Mouse (Mus musculus) gastrocnemius, postnatal 14 days (tissue): ENCODE measurements at regions not wholly inside any gene's neighbourhood (a gene's known extent, or its start where the extent isn't known, plus 50 kb on each side); places are given as distances from the start of the nearest gene placed in this dataset.

Source experiments
- DNase-seq: peaks from one replicate; pipeline ENCODE4 v3.0.0; 2021; ENCODE audit warnings: mixed read lengths
- intact Hi-C: fragments of 180-260 bp; cut with DNase I; formaldehyde crosslinking; loops from one replicate; pipeline ENCODE4 v1.15.1; 2025; ENCODE audit warnings: low total_unique reads

GRCm38 (mm10) chr15:60633457-60633850, 220.1 kb downstream of the Fam84b start:
- intact Hi-C loops: no loop called here
- no peak for DNase-seq

DNA sequence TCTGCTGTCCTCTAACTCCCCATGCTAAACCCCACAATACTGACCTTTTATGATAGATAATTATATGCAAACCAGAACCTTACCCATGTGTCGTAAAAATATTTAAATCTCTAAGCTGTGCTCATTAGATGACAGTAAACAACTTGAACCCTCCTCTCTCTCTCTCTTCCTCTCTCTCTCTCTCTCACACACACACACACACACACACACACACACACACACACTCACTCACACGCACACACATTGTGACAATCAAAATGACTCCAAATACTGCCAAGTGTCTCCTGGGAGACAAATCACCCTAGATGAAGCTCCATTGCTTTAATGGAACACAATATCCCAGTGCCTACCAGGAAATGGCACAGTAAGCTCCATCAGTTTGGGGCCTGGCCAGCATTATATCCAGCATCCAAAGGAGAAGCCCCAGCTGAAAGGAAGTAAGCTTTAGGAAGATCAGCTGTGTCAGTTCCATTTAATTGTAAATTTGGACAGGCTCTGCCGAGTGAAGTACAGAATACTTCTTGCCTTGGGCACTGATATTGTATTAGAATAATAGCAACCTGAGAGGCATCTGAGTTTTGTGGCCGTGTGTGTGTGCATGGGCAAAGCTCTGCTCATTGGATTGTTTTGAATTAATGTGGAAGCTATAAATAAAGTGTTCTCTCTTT, 220.7 kb downstream of the Fam84b start:
- no peak for DNase-seq
- intact Hi-C loops: no loop called here

GRCm38 (mm10) chr15:60630756-60631402, 222.7 kb downstream of the Fam84b start:
- no peak for DNase-seq
- intact Hi-C loops: no loop called here

DNA sequence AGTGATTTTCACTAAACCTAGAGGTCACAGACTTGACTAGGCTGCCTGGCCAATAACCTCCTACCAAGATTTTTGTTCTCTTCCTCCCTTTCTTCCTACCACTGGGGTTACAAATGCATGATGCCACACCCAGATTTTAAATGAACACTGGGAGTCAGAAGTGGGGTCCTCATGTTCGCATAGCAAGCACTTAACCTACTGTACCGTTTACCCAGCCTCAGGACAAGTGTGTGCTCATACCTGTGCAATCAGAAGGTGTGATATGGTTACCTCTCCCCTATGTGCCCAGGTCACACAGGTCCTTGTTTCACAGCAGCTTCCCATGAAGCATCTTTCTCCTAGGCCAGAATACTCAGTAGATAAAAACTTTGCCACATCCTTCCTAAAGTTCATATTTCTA, 234.8 kb downstream of the Fam84b start:
- no peak for DNase-seq
- intact Hi-C loops: no loop called here

GRCm38 (mm10) chr15:60617371-60617770, 236.2 kb downstream of the Fam84b start:
- intact Hi-C loops: no loop called here
- no peak for DNase-seq

- DNase-seq: no peak
- intact Hi-C loops: no loop called here
These were observed 251.7 kb downstream of the Fam84b start for GRCm38 (mm10) chr15:60601885-60602284.

GRCm38 (mm10) chr15:60577084-60577483, 276.5 kb downstream of the Fam84b start:
- no peak for DNase-seq

GRCm38 (mm10) chr15:60566267-60566666, 287.3 kb downstream of the Fam84b start:
- DNase-seq: no peak

More at GRCm38 (mm10) chr15:60577084-60577483, 276.5 kb downstream of the Fam84b start:
- intact Hi-C loops: no loop called here

DNA sequence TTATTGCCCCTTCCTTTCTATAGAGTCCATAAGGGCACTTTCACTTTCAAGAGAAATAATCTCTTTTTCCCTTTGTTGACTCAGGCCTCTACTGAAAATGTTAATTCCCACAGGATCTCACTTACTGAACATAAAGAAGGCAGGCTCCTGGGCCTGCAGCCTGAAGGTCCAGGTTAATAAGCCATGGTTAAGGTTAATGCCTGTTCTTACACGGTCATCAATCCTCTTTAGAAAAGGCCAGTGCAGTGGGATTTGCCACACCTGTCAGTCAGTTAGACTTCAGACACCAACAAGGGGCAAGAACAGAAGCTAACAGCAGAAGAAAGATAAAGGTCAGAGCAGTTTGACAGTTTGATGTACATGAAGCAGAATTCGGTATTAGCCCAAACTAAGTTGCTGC, 288.6 kb downstream of the Fam84b start:
- intact Hi-C loops: no loop called here
- no peak for DNase-seq

More at GRCm38 (mm10) chr15:60566267-60566666, 287.3 kb downstream of the Fam84b start:
- intact Hi-C loops: no loop called here

DNA sequence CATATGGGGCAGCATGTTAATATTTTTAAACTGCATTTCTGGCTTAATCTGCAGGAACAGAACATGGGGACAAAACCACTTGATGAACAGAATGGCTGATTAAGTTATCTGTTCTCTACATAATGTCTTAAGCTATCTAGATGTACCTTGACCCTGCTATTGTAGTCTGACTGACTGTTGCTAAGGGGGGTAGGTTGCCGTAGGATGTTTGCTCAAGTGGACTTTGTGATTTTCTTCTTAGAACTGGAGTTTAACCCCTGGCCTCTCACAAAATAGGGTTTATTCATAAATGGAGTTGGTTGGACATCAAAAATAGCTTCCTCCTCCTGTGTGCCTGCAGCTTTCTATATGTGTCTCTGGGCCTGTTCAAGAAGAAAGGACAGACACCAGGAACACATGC, 292.9 kb downstream of the Fam84b start:
- DNase-seq: no peak
- intact Hi-C loops: no loop called here

DNA sequence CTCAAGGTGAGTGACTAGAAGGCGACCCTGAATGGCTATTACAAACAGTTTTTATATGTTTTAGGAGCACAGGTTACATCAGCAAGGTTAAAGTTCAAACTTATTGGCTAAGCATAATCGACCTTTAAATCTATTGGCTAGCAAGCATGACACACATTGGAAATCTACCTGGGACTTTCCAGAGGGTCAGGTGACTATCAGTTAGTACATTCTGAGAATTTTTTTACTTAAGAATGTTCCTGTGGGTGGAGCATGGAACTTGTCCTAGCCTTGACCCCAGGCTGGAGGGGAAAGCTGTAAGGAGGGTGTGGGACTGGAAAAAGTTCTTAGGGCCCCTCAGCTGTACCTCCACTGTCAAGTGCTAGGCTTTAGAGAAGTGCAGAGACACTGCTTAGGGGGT, 297.9 kb downstream of the Fam84b start:
- intact Hi-C loops: no loop called here
- DNase-seq: no peak

DNA sequence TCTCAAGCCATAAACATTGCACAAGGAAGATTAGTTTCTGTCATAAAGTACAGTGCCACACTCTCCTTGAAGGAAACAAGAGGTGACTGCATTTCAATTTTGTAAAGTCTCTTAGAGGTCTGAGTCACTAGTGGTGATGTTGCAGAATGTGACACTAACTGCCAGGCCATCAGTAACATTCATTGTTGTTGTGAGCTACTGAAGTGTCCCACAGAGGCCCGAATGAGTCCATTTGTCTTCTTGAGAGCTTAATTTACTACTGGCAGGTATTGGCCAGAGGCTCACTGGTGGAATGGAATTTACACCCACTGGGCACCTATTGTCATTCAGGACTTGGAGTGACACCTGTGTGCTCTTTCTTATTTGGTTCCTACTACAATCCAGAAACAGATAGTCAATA, 299.0 kb downstream of the Fam84b start:
- no peak for DNase-seq
- intact Hi-C loops: no loop called here

GRCm38 (mm10) chr15:60548045-60548444, 305.5 kb downstream of the Fam84b start:
- no peak for DNase-seq
- intact Hi-C loops: no loop called here

DNA sequence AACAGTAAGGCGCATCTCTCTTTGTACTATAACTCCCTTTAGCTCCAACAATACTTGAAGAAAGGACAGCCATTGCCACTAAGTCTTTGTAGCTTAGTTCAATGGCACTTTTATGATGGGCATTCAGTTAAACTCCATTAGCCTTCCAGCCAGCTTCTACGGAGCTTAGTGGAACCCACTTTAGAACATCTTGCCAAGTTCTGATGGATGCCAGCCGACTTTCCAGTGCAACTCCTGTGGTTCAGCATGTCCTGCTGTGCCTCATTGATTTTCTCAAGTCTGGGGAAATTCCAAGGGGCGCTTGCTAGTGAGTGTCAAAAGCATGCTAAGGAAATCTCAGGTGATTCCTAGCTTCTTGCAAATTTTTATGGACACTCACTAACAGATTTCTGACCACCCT, 316.4 kb downstream of the Fam84b start:
- intact Hi-C loops: no loop called here
- DNase-seq: no peak

- intact Hi-C loops: no loop called here
- no peak for DNase-seq
These were observed 318.9 kb downstream of the Fam84b start for GRCm38 (mm10) chr15:60534701-60535100.

DNA sequence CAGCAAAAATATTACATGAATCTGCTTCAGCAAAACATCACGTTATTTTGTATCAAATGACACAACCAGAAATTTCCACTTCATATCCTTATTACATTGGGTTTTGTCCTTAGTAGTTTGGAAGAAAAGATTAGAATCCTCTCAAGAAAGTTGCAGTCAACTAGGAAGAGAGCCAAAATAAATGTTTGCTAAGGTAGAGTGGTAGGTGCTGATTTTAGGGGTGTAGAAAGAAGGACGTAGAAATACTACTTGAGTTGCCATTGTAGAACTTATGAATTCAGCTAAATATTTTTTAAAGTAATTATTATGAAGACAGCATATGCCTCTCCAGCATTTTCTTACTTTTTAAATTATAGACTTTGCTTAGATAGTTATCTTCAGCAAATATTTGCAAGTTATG, 336.8 kb downstream of the Fam84b start:
- intact Hi-C loops: no loop called here
- no peak for DNase-seq

DNA sequence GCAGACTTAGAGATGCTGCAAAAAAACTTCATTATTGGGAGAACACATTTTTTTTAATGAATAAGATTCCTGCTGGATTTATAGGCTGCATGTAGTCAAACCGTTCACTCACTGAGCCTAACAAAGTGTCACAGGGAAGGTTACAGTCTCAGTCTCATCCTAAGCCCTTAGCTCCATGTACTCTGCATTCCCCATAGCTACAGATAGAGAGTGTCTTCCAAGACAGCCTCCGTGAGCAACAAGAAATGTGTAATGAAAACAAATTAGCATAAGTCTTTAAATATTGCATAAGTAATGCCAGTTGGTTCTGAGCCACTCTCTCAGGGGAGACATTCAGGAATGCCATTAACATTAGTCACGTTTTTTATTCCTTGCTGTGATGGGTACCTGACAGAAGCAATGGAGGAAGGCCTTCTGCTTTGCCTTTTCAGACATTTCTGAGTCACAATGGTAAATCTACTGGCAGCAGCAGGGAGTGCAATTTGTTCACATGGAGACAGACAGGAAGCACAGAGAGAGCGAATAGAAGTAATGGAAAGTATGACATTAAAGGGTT, 376.7 kb downstream of the Fam84b start:
- DNase-seq: no peak
- intact Hi-C loops: no loop called here

- intact Hi-C loops: no loop called here
These were observed 378.5 kb downstream of the Fam84b start for GRCm38 (mm10) chr15:60475086-60475485.

GRCm38 (mm10) chr15:60431916-60432315, 415.5 kb upstream of the 4933412E24Rik start:
- intact Hi-C loops: no loop called here
- DNase-seq: no peak

More at GRCm38 (mm10) chr15:60475086-60475485, 378.5 kb downstream of the Fam84b start:
- no peak for DNase-seq

- no peak for DNase-seq
- intact Hi-C loops: no loop called here
These were observed 402.7 kb upstream of the 4933412E24Rik start for GRCm38 (mm10) chr15:60419081-60419480.

DNA sequence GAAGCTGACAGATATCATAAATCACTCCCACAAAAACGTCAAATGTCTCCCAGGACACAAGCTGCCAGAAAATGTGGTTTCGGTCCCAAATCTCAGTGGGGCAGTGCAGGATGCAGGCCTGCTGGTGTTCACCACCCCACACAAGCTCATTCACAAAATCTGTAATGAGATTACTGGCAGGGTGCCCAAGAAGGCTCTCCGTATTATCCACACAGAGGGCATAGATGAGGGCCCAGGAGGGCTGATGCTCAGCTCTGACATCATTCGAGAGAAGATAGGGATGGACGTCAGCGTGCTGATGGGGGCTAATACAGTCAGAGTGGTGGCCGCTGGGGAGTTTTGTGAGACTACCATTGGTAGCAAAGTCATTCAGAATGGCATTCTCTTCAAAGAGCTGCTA, 375.9 kb upstream of the 4933412E24Rik start:
- intact Hi-C loops: no loop called here
- DNase-seq: no peak
